Mouse (Mus musculus) lung, embryonic 14.5 days (tissue): ENCODE results near the gene Ugt8a. TPM values are rescaled to one million over a fixed set of nuclear protein-coding genes. Genes with fewer than 3 reads are reported as not detected.

Experiments used
- ATAC-seq: fragments of 200-750 bp; cut with Nextera tagmentation; 2 replicates; pipeline ENCODE4 v1.8.0; 2017; ENCODE audit warnings: mild to moderate bottlenecking, moderate TSS enrichment, moderate library complexity; ENCODE audit not compliant: insufficient read depth
- DNase-seq: peaks from one replicate; pipeline ENCODE4 v3.0.0-alpha.2; 2015
- H3K27ac ChIP-seq: fragments of 300-500 bp; sonication (generic); 2 replicates; pipeline ENCODE4 v1.5.1; 2014; ENCODE audit warnings: low read depth, mild to moderate bottlenecking, moderate library complexity
- H3K27me3 ChIP-seq: fragments of 300-500 bp; sonication (generic); 2 replicates; pipeline ENCODE4 v1.6.1; 2014; ENCODE audit warnings: low read length, control low read depth; ENCODE audit not compliant: insufficient read depth
- H3K36me3 ChIP-seq: fragments of 300-500 bp; sonication (generic); 2 replicates; pipeline ENCODE4 v1.6.1; 2014; ENCODE audit warnings: control low read depth; ENCODE audit not compliant: insufficient read depth
- H3K4me1 ChIP-seq: fragments of 300-500 bp; sonication (generic); 2 replicates; pipeline ENCODE4 v1.6.1; 2014; ENCODE audit warnings: antibody characterized with exemption, control low read depth; ENCODE audit not compliant: insufficient read depth
- H3K4me2 ChIP-seq: fragments of 300-500 bp; sonication (generic); 2 replicates; pipeline ENCODE4 v1.6.1; 2014; ENCODE audit warnings: mild to moderate bottlenecking
- H3K4me3 ChIP-seq: fragments of 300-500 bp; sonication (generic); 2 replicates; pipeline ENCODE4 v1.5.1; 2014; ENCODE audit warnings: low read depth, low read length
- H3K9ac ChIP-seq: fragments of 300-500 bp; sonication (generic); 2 replicates; pipeline ENCODE4 v1.6.1; 2014
- H3K9me3 ChIP-seq: fragments of 300-500 bp; sonication (generic); 2 replicates; pipeline ENCODE4 v1.6.1; 2016; ENCODE audit warnings: low read depth, low read length, control low read depth
- CTCF ChIP-seq: IDR thresholded peaks from 2 replicates; pipeline ENCODE4 v1.5.1; 2016; ENCODE audit warnings: antibody characterized with exemption, low read depth
- WGBS: fragments of 180-500 bp; shearing (Covaris S2); extraction: QIAGEN DNeasy Blood & Tissue Kit; methylation state at CpG from one replicate; pipeline ENCODE4 v1.1.7; 2014; 5-methylcytosine and 5-hydroxymethylcytosine counted together
- polyA plus RNA-seq: library from polyadenylated mRNA; unstranded; fragments of >200 nt; fragmentation: Nextera tagmentation; extraction: Ambion mirVana; gene quantifications from 2 replicates; pipeline ENCODE4 v1.2.1, GENCODE M21; 2014

Ugt8a gene
- polyA plus RNA-seq = 3.7 and 4.0 TPM in 2 replicates

GRCm38 (mm10) chr3:125938092-125938755 lies at the start of gene Ugt8a:
Gene Ugt8a (minus strand): TSS chr3:125938619.
- Histone ChIP-seq H3K4me2 (peak within 1 kb of the TSS; percentile 79), H3K9me3 (no peaks in the 10 kb centered on the region), H3K36me3 (no peaks in the 10 kb centered on the region), H3K4me1 (no peaks in the 10 kb centered on the region), H3K27me3 (peaks cover 33% of the 10 kb centered on the region), H3K4me3 (peak within 1 kb of the TSS; percentile 51), H3K27ac (no peak within 1 kb of the TSS; the same call in 1 of the 2 replicates), H3K9ac (peak within 1 kb of the TSS; percentile 20)
- DNase-seq (peak; percentile 61), ATAC-seq (peak; percentile 87)
- no peak for TF ChIP-seq CTCF
- under 1% methylated on average over 54 of the region's 85 CpGs for WGBS

GRCm38 (mm10) chr3:125986639-125987038 lies 48.2 kb upstream of the Ugt8a start:
- no peak for DNase-seq
- no peak overlapping the region for H3K9ac ChIP-seq
- H3K4me3 ChIP-seq = no peak overlapping the region
- no peak for ATAC-seq
- H3K4me2 ChIP-seq = no peak overlapping the region
- H3K4me1 ChIP-seq = no peaks in the 10 kb centered on the region
- H3K36me3 ChIP-seq = no peaks in the 10 kb centered on the region
- no peaks in the 10 kb centered on the region for H3K27me3 ChIP-seq
- no peak overlapping the region for H3K27ac ChIP-seq
- H3K9me3 ChIP-seq = no peaks in the 10 kb centered on the region
- TF ChIP-seq CTCF = no peak

- Histone ChIP-seq H3K9ac (no peak overlapping the region), H3K9me3 (no peaks in the 10 kb centered on the region), H3K36me3 (no peaks in the 10 kb centered on the region), H3K4me2 (no peak overlapping the region), H3K27me3 (no peaks in the 10 kb centered on the region), H3K4me1 (no peaks in the 10 kb centered on the region), H3K27ac (no peak overlapping the region), H3K4me3 (no peak overlapping the region)
- no peak for TF ChIP-seq CTCF
- ATAC-seq (no peak), DNase-seq (no peak)
- WGBS = 75% methylated on average over 2 of the region's 2 CpGs
These were observed 45.4 kb upstream of the Ugt8a start for GRCm38 (mm10) chr3:125983707-125984420.

- TF ChIP-seq CTCF = no peak
- Histone ChIP-seq H3K4me3 (no peak overlapping the region), H3K9ac (no peak overlapping the region), H3K9me3 (no peaks in the 10 kb centered on the region), H3K27ac (no peak overlapping the region), H3K27me3 (no peaks in the 10 kb centered on the region), H3K36me3 (no peaks in the 10 kb centered on the region), H3K4me1 (no peaks in the 10 kb centered on the region), H3K4me2 (no peak overlapping the region)
- DNase-seq (no peak), ATAC-seq (no peak)
- 48% methylated on average over 3 of the region's 3 CpGs for WGBS
These were observed 41.1 kb upstream of the Ugt8a start for GRCm38 (mm10) chr3:125979475-125979874.

- 54% methylated on average over 4 of the region's 4 CpGs for WGBS
- no peak for TF ChIP-seq CTCF
- DNase-seq = no peak
- no peak overlapping the region for H3K4me2 ChIP-seq
- H3K9me3 ChIP-seq = no peaks in the 10 kb centered on the region
- H3K27ac ChIP-seq = no peak overlapping the region
- no peak for ATAC-seq
- no peaks in the 10 kb centered on the region for H3K4me1 ChIP-seq
- H3K4me3 ChIP-seq = no peak overlapping the region
- H3K9ac ChIP-seq = no peak overlapping the region
- H3K27me3 ChIP-seq = no peaks in the 10 kb centered on the region
- H3K36me3 ChIP-seq = no peaks in the 10 kb centered on the region
These were observed 37.5 kb upstream of the Ugt8a start for GRCm38 (mm10) chr3:125975899-125976298.

- H3K4me2 ChIP-seq = no peak overlapping the region
- no peak overlapping the region for H3K9ac ChIP-seq
- 54% methylated on average over 4 of the region's 4 CpGs for WGBS
- DNase-seq (no peak), ATAC-seq (no peak)
- no peaks in the 10 kb centered on the region for H3K27me3 ChIP-seq
- no peak overlapping the region for H3K27ac ChIP-seq
- no peaks in the 10 kb centered on the region for H3K9me3 ChIP-seq
- no peak overlapping the region for H3K4me3 ChIP-seq
- H3K4me1 ChIP-seq = no peaks in the 10 kb centered on the region
- TF ChIP-seq CTCF = no peak
- H3K36me3 ChIP-seq = no peaks in the 10 kb centered on the region
These were observed 31.0 kb upstream of the Ugt8a start for GRCm38 (mm10) chr3:125969458-125969857.

GRCm38 (mm10) chr3:125956196-125956885 lies 17.9 kb upstream of the Ugt8a start:
- no peak overlapping the region for H3K4me2 ChIP-seq
- no peak for DNase-seq
- H3K9me3 ChIP-seq = no peaks in the 10 kb centered on the region
- H3K9ac ChIP-seq = no peak overlapping the region
- no peak for TF ChIP-seq CTCF
- WGBS = 70% methylated on average over 3 of the region's 3 CpGs
- no peaks in the 10 kb centered on the region for H3K27me3 ChIP-seq
- no peak for ATAC-seq
- no peaks in the 10 kb centered on the region for H3K36me3 ChIP-seq
- no peaks in the 10 kb centered on the region for H3K4me1 ChIP-seq
- H3K4me3 ChIP-seq = no peak overlapping the region
- no peak overlapping the region for H3K27ac ChIP-seq
